Mouse (Mus musculus) spleen, adult 2 months (tissue): ENCODE measurements around the gene Gm20716.

ENCODE experiments used
- CTCF ChIP-seq: fragments of 200-500 bp; IDR thresholded peaks from 2 replicates; pipeline ENCODE4 v1.5.1; 2011; ENCODE audit warnings: mild to moderate bottlenecking, inconsistent platforms; ENCODE audit not compliant: insufficient read depth, insufficient read length, insufficient replicate concordance; ENCODE audit errors: extremely low read depth
- POLR2A ChIP-seq: fragments of 200-500 bp; IDR thresholded peaks from 2 replicates; pipeline ENCODE4 v1.6.1; 2011; ENCODE audit warnings: low read depth, low read length, inconsistent platforms

- TF ChIP-seq CTCF: no peak
- TF ChIP-seq POLR2A: no peak
Measured at GRCm38 (mm10) chr2:168273387-168273786, 43.2 kb upstream of the Gm20716 start.
